Mouse (Mus musculus): ENCODE results near the gene Clic5. TPM values are rescaled to one million over a fixed set of nuclear protein-coding genes. Genes with fewer than 3 reads are reported as not detected.

Clic5 gene
- polyA plus RNA-seq, 1 experiment from 2014 or later: 0.22 TPM

DNA sequence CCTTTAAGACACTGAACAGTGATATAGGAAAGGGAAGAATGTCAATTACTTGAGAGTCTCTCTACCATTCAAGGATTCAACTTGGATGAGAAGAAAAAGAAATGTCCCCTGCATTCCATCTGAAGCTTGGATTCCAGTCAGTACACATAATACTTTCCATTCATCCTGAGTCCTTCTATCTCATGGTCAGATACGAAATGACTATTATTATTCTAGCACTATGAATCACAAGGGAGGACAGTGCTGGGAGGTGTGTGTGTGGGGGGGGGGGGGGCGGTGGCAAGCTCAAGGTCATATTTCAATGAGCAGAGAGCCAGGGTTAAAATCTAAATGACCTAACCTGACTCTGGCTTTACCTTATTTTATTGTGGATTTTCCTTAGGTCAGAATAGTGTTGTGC lies 31.6 kb downstream of the Clic5 start:
- no peak for TF ChIP-seq CTCF (IDR thresholded peaks at IDR 0.05)
- no peak for DNase-seq (ENCODE audit: low read depth, low spot score)
- ATAC-seq: no peak
- no peaks in the 10 kb centered on the region for H3K27me3 ChIP-seq
- in situ Hi-C loops (cut with MboI; ENCODE audit: low pct_unique_long_range_greater_than_20kb): no loop called here
- POLR2A ChIA-PET: interaction anchor here (0.6 kb wide), 1 partner anchor 62 kb away, joined by 3 read pairs; no protein-coding TSS in a partner anchor
- CTCF ChIA-PET: interaction anchor here (1.1 kb wide), 1 partner anchor 8 kb away, joined by 4 read pairs; no protein-coding TSS in a partner anchor

DNA sequence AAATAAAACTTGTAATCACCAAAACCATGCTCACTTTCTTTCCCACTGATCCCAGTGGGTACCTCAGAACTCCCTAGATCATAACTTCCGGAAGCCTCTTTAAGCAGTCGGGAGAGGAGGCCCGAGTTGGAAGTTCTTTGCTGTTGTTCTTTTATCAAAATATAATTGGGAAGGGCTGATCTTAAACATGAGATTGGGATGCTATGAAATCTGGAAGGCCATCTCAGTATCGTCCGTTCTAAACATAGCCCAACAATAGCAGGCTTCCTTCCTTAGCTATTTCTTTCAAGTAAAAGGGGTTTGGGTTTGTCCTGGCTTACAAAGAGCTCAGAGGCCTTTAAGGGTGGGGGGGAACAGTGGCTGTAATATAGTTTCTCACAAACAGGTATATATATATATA lies 40.0 kb downstream of the Clic5 start:
- in situ Hi-C loops (cut with MboI; ENCODE audit: low pct_unique_long_range_greater_than_20kb): no loop called here
- no peak for ATAC-seq

DNA sequence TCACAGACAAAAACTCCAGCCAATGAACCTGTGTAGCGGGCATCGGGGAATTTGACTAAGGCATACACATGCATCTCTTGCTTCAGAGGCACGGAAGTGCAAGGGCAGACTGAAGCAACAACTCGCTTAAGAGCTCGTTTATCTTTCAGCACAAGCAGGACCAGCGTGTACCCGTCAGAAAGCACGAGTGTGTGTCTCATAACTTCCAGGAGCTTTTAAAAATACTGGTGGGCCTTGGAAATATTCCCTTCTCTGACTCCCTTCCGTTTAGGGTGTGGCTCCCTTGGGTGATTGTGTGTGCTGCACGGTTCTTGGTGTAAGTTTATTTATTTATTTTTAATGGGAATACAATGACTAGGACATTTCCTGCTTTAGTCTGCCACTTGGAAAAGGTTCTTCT lies 41.7 kb downstream of the Clic5 start:
- DNase-seq (ENCODE audit: low read depth, low spot score) (no peak), ATAC-seq (no peak)
- ChIA-PET CTCF (interaction anchor here (0.9 to 1.4 kb wide), 2 partner anchors 8 to 36 kb away, joined by 3 read pairs; no protein-coding TSS in a partner anchor), POLR2A (interaction anchor here (0.7 kb wide), 1 partner anchor 1845 kb away, joined by 5 read pairs; no protein-coding TSS in a partner anchor)
- no peak for TF ChIP-seq CTCF (IDR thresholded peaks at IDR 0.05)
- in situ Hi-C loops (cut with MboI; ENCODE audit: low pct_unique_long_range_greater_than_20kb): no loop called here
- no peaks in the 10 kb centered on the region for H3K27me3 ChIP-seq

More for the DNA sequence above, 40.0 kb downstream of the Clic5 start:
- H3K27me3 ChIP-seq: no peaks in the 10 kb centered on the region
- no peak for DNase-seq (ENCODE audit: low read depth, low spot score)
- TF ChIP-seq CTCF (IDR thresholded peaks at IDR 0.05): no peak
- CTCF ChIA-PET: no interaction called here
- POLR2A ChIA-PET: no interaction called here

DNA sequence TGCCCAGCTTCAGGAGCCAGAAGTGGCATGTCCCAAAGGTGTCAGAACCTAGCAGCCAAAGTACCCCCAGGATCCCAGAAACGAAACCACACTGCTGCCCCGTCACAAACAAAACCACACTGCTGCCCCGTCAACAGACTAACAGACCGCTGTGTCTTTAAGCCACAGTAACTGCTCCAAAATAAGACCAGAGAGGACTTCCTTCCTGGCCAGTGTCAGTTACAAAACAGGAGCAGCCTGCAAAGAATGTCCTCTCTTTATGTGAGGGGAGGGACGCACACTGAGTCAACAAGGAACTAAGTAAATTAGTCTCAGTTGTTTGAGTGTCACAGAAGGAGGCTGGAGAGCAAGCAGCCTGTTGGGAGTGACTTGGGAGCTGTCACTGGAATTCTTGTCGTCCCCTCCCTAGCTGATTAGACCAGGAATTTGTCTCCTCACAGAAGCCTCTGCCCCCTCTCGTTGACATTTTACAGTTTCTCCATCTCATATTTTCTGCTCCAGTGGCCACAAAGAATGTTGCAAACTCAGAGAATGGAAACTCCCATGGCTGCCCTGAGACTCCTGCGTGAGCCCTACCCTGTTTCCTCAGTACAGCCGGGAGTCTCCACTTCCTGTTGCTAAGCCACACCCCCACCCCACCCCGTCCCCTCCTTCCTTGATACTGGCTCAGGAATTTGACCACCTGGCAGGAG lies 50.8 kb downstream of the Clic5 start:
- in situ Hi-C loops (cut with MboI; ENCODE audit: low pct_unique_long_range_greater_than_20kb): no loop called here
- ChIA-PET CTCF (interaction anchor here (0.7 to 1.7 kb wide), 3 partner anchors 10 to 50 kb away, joined by 3 to 4 read pairs (median 3); no protein-coding TSS in a partner anchor), POLR2A (no interaction called here)
- ATAC-seq: peak; percentile 79
- TF ChIP-seq CTCF (IDR thresholded peaks at IDR 0.05): peak; percentile 10
- H3K27me3 ChIP-seq: no peaks in the 10 kb centered on the region
- peak; percentile 35 for DNase-seq (ENCODE audit: low read depth, low spot score)

DNA sequence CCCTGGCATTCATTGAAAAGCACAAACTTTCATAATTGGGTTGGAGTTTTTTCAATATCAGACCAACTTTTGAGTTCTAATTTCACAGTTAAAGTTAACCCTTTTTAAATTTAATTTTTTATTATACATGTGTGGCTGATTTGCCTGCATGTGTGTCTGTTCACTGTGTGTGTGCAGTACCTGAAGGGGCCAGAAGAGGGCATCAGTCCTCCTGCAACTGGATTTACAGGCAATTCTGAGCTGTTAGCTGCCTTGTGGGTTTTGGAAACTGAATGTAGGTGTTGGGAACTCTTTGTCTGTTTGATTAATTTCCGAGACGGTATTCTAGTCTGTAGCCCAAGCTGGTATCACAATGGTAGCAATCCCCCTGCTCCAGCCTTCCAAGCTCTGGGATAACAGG lies 52.4 kb downstream of the Clic5 start:
- in situ Hi-C loops (cut with MboI; ENCODE audit: low pct_unique_long_range_greater_than_20kb): loop anchor here (10.0 kb wide), 1 partner anchor 366 kb away; no protein-coding TSS in a partner anchor
- H3K27me3 ChIP-seq: no peaks in the 10 kb centered on the region
- DNase-seq (ENCODE audit: low read depth, low spot score): no peak
- no peak for ATAC-seq
- ChIA-PET POLR2A (no interaction called here), CTCF (no interaction called here)
- TF ChIP-seq CTCF (IDR thresholded peaks at IDR 0.05): peak; percentile 57

DNA sequence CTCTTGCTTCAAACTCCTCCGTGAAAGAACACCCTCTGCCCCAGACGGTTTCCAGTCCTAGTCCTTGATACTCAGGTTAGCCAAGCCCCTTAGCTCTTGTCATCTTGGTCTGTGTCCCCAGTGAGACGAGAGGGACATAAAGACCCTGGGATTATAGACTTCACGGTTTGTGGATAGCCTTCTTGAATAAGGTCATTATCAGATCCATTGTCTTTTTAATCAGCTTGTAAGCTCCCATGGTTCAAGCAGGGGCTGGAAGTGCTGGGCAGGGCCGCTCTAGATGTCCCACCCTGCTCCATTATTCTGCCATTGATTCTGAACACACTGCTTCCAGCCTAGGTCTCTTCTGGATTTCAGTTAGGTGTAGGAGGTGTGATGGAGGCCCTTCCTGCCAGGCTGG lies 55.7 kb downstream of the Clic5 start:
- ChIA-PET POLR2A (no interaction called here), CTCF (interaction anchor here (1.3 to 2.9 kb wide), 2 partner anchors 9 to 13 kb away, joined by 3 to 10 read pairs; no protein-coding TSS in a partner anchor)
- no peaks in the 10 kb centered on the region for H3K27me3 ChIP-seq
- TF ChIP-seq CTCF (IDR thresholded peaks at IDR 0.05): no peak
- in situ Hi-C loops (cut with MboI; ENCODE audit: low pct_unique_long_range_greater_than_20kb): loop anchor here (10.0 kb wide), 1 partner anchor 369 kb away; no protein-coding TSS in a partner anchor
- no peak for ATAC-seq
- no peak for DNase-seq (ENCODE audit: low read depth, low spot score)

DNA sequence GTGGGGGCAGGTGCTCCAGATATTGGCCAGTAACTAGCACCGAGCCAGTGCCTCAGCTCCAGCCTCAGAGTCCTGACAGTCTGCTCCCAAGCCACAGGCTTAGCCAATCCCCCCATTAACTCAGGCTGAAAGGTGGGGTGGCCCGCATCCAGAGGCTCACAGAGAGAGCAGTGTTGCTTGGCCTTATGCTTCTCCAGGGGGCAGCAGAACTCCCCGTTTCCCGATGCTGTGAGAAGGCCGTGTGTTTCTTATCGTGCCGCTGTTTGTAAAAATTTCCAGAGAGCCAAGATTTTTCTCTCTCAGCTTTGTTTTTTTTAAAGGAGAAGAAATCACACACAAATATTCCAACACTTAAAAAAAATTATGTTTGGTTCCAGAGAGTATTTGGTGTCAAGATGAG lies 56.2 kb downstream of the Clic5 start:
- CTCF ChIA-PET: interaction anchor here (1.3 to 2.9 kb wide), 2 partner anchors 9 to 12 kb away, joined by 3 to 10 read pairs; no protein-coding TSS in a partner anchor
- H3K27me3 ChIP-seq: no peaks in the 10 kb centered on the region
- ATAC-seq (no peak), DNase-seq (ENCODE audit: low read depth, low spot score) (no peak)
- in situ Hi-C loops (cut with MboI; ENCODE audit: low pct_unique_long_range_greater_than_20kb): loop anchor here (10.0 kb wide), 1 partner anchor 370 kb away; no protein-coding TSS in a partner anchor
- POLR2A ChIA-PET: no interaction called here
- TF ChIP-seq CTCF (IDR thresholded peaks at IDR 0.05): no peak

DNA sequence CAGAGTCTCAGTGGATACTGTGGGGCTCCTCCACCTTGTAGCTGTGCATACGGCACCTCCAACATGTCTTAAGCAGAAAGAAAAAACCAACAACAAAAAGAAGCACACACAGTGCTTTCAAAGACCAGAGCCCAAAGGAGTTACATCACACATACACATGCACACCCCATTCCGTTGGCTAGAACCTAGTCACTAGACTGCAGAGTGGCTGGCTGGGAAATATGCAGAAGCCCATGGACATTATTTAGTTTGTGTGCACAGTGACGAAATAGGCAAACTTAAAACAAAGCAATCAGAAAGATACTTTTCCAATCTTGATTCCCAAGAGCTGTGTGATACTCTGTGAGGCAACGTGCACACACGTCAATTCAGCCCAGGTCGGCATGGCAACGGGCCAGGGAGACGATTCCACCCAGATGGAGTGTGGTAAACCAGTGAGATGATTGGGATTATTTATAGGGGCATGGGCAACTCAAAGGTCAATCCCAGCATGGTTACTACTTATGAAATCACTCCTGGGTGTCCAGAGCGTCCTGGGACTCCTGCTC lies 57.8 kb downstream of the Clic5 start:
- ATAC-seq: no peak
- in situ Hi-C loops (cut with MboI; ENCODE audit: low pct_unique_long_range_greater_than_20kb): loop anchor here (10.0 kb wide), 1 partner anchor 371 kb away; no protein-coding TSS in a partner anchor

DNA sequence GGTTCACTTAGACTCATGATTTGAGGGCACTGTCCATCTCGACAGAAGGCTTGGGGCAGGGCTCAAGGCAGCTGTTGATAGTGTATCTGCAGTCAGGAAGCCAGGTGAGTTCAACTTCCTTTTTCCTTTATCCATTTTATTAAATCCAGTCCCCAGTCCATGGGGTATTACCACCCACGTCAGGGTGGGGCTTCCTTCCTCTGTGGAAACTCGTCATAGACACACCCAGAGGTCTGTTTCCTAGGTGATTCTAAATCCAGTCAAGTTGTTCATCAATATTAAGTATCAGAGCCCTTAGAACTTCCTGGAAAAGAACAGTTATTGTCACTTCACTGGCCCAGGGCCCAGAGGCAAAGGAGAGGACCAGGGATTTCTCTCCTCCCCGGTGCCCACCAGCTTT lies 61.2 kb downstream of the Clic5 start:
- in situ Hi-C loops (cut with MboI; ENCODE audit: low pct_unique_long_range_greater_than_20kb): loop anchor here (10.0 kb wide), 1 partner anchor 375 kb away; no protein-coding TSS in a partner anchor
- no peak for TF ChIP-seq CTCF (IDR thresholded peaks at IDR 0.05)
- POLR2A ChIA-PET: no interaction called here

More for the DNA sequence above, 57.8 kb downstream of the Clic5 start:
- H3K27me3 ChIP-seq: no peaks in the 10 kb centered on the region
- CTCF ChIA-PET: interaction anchor here (1.1 to 2.9 kb wide), 2 partner anchors 10 to 12 kb away, joined by 3 to 10 read pairs; no protein-coding TSS in a partner anchor
- no peak for TF ChIP-seq CTCF (IDR thresholded peaks at IDR 0.05)
- no peak for DNase-seq (ENCODE audit: low read depth, low spot score)
- POLR2A ChIA-PET: no interaction called here

DNA sequence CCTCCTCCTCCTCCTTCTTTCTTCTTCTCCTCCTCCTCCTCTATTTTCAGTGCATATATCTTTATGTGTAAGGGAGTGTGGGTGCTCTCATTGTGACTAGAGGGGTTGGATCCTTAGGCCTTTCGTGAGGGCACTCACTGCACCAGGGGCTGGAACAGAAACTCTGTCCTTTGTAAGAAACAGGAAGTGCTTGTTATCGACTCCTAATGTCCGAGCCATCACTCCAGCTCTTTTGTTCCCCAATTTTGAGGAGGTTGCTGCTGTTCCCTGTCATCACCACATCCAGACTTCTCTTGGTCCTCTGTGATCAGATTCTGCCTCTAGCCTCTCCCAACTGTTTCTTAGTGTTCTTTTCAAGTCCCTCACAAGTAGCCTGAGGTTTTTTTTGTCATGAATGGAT lies 64.3 kb downstream of the Clic5 start:
- no peaks in the 10 kb centered on the region for H3K27me3 ChIP-seq
- POLR2A ChIA-PET: interaction anchor here (0.8 kb wide), 1 partner anchor 18 kb away, joined by 4 read pairs; no protein-coding TSS in a partner anchor
- in situ Hi-C loops (cut with MboI; ENCODE audit: low pct_unique_long_range_greater_than_20kb): no loop called here
- ATAC-seq (no peak), DNase-seq (ENCODE audit: low read depth, low spot score) (no peak)
- CTCF ChIA-PET: interaction anchor here (1.5 kb wide), 1 partner anchor 8 kb away, joined by 3 read pairs; no protein-coding TSS in a partner anchor
- no peak for TF ChIP-seq CTCF (IDR thresholded peaks at IDR 0.05)

More for the DNA sequence above, 61.2 kb downstream of the Clic5 start:
- DNase-seq (ENCODE audit: low read depth, low spot score) (no peak), ATAC-seq (no peak)
- no peaks in the 10 kb centered on the region for H3K27me3 ChIP-seq
- CTCF ChIA-PET: interaction anchor here (1.7 kb wide), 1 partner anchor 155 kb away, joined by 3 read pairs; no protein-coding TSS in a partner anchor
